Mouse (Mus musculus): ENCODE data around the gene Rufy3. TPM values are rescaled to one million over a fixed set of nuclear protein-coding genes. Genes with fewer than 3 reads are reported as not detected.

Gene Rufy3
- polyA plus RNA-seq, 1 experiment from 2014 or later: 6.8 TPM

- TF ChIP-seq CTCF (IDR thresholded peaks at IDR 0.05; ENCODE audit: low read depth): no peak
- no peak for TF ChIP-seq EP300 (IDR thresholded peaks at IDR 0.05; ENCODE audit: low read depth)
- Histone ChIP-seq H3K4me1 (ENCODE audit: insufficient read depth) (peaks cover 13% of the 10 kb centered on the region), H3K36me3 (replicated peaks; ENCODE audit: insufficient read depth, low read length) (no peaks in the 10 kb centered on the region), H3K27me3 (ENCODE audit: insufficient read depth, low read length) (no peaks in the 10 kb centered on the region), H3K9ac (replicated peaks) (no peak overlapping the region), H3K27ac (ENCODE audit: low read depth) (peak overlapping the region; percentile 46), H3K4me3 (ENCODE audit: low read depth, low read length) (no peak overlapping the region), H3K9me3 (ENCODE audit: low read length) (no peaks in the 10 kb centered on the region), H3K4me2 (ENCODE audit: low read depth, low read length) (no peak overlapping the region)
- ATAC-seq (peak; percentile 28), DNase-seq (no peak)
- 48% methylated on average over 5 of the region's 5 CpGs for WGBS (ENCODE audit: insufficient replicate concordance)
Observed at GRCm38 (mm10) chr5:88595537-88596455, 31.0 kb downstream of the Rufy3 start.

GRCm38 (mm10) chr5:88598961-88599360 is 34.1 kb downstream of the Rufy3 start:
- H3K4me1 ChIP-seq (ENCODE audit: insufficient read depth): peaks cover 10% of the 10 kb centered on the region
- H3K27me3 ChIP-seq (ENCODE audit: insufficient read depth, low read length): no peaks in the 10 kb centered on the region
- H3K4me2 ChIP-seq (ENCODE audit: low read depth, low read length): no peak overlapping the region
- no peak overlapping the region for H3K27ac ChIP-seq (ENCODE audit: low read depth)
- ATAC-seq (no peak), DNase-seq (no peak)
- TF ChIP-seq EP300 (IDR thresholded peaks at IDR 0.05; ENCODE audit: low read depth): no peak
- TF ChIP-seq CTCF (IDR thresholded peaks at IDR 0.05; ENCODE audit: low read depth): no peak
- no peak overlapping the region for H3K4me3 ChIP-seq (ENCODE audit: low read depth, low read length)
- 87% methylated on average over 6 of the region's 6 CpGs for WGBS (ENCODE audit: insufficient replicate concordance)
- no peak overlapping the region for H3K9ac ChIP-seq (replicated peaks)
- H3K9me3 ChIP-seq (ENCODE audit: low read length): no peaks in the 10 kb centered on the region
- H3K36me3 ChIP-seq (replicated peaks; ENCODE audit: insufficient read depth, low read length): no peaks in the 10 kb centered on the region

GRCm38 (mm10) chr5:88602030-88602429 is 37.2 kb downstream of the Rufy3 start:
- no peak for DNase-seq

GRCm38 (mm10) chr5:88602713-88603112 is 37.9 kb downstream of the Rufy3 start:
- Histone ChIP-seq H3K9ac (replicated peaks) (no peak overlapping the region), H3K9me3 (ENCODE audit: low read length) (no peaks in the 10 kb centered on the region), H3K4me1 (ENCODE audit: insufficient read depth) (0 out of 2 replicates have a peak, but pooled peaks cover 2% of the 10 kb centered on the region), H3K4me3 (ENCODE audit: low read depth, low read length) (no peak overlapping the region), H3K4me2 (ENCODE audit: low read depth, low read length) (no peak overlapping the region), H3K36me3 (replicated peaks; ENCODE audit: insufficient read depth, low read length) (no peaks in the 10 kb centered on the region), H3K27me3 (ENCODE audit: insufficient read depth, low read length) (no peaks in the 10 kb centered on the region), H3K27ac (ENCODE audit: low read depth) (no peak overlapping the region)
- DNase-seq (no peak), ATAC-seq (no peak)
- 76% methylated on average over 3 of the region's 3 CpGs for WGBS (ENCODE audit: insufficient replicate concordance)
- TF ChIP-seq CTCF (IDR thresholded peaks at IDR 0.05; ENCODE audit: low read depth) (no peak), EP300 (IDR thresholded peaks at IDR 0.05; ENCODE audit: low read depth) (no peak)

More at GRCm38 (mm10) chr5:88602030-88602429, 37.2 kb downstream of the Rufy3 start:
- Histone ChIP-seq H3K4me1 (ENCODE audit: insufficient read depth) (0 out of 2 replicates have a peak, but pooled peaks cover 2% of the 10 kb centered on the region), H3K4me3 (ENCODE audit: low read depth, low read length) (no peak overlapping the region), H3K9ac (replicated peaks) (no peak overlapping the region), H3K27ac (ENCODE audit: low read depth) (0 out of 2 replicates have a peak overlapping the region, but pooled peaks have one; percentile 22), H3K36me3 (replicated peaks; ENCODE audit: insufficient read depth, low read length) (no peaks in the 10 kb centered on the region), H3K9me3 (ENCODE audit: low read length) (no peaks in the 10 kb centered on the region), H3K27me3 (ENCODE audit: insufficient read depth, low read length) (no peaks in the 10 kb centered on the region), H3K4me2 (ENCODE audit: low read depth, low read length) (no peak overlapping the region; the same call in 1 of the 2 replicates)
- TF ChIP-seq EP300 (IDR thresholded peaks at IDR 0.05; ENCODE audit: low read depth) (no peak), CTCF (IDR thresholded peaks at IDR 0.05; ENCODE audit: low read depth) (no peak)
- 63% methylated on average over 2 of the region's 2 CpGs for WGBS (ENCODE audit: insufficient replicate concordance)
- peak; percentile 55; the same call in 1 of the 2 replicates for ATAC-seq

GRCm38 (mm10) chr5:88604046-88604445 is 39.2 kb downstream of the Rufy3 start:
- ATAC-seq (no peak), DNase-seq (no peak)
- Histone ChIP-seq H3K9me3 (ENCODE audit: low read length) (no peaks in the 10 kb centered on the region), H3K27ac (ENCODE audit: low read depth) (no peak overlapping the region), H3K4me3 (ENCODE audit: low read depth, low read length) (no peak overlapping the region), H3K4me1 (ENCODE audit: insufficient read depth) (0 out of 2 replicates have a peak, but pooled peaks cover 2% of the 10 kb centered on the region), H3K27me3 (ENCODE audit: insufficient read depth, low read length) (no peaks in the 10 kb centered on the region), H3K9ac (replicated peaks) (no peak overlapping the region), H3K4me2 (ENCODE audit: low read depth, low read length) (no peak overlapping the region), H3K36me3 (replicated peaks; ENCODE audit: insufficient read depth, low read length) (no peaks in the 10 kb centered on the region)
- WGBS (ENCODE audit: insufficient replicate concordance): 88% methylated on average over 3 of the region's 3 CpGs
- TF ChIP-seq CTCF (IDR thresholded peaks at IDR 0.05; ENCODE audit: low read depth) (no peak), EP300 (IDR thresholded peaks at IDR 0.05; ENCODE audit: low read depth) (no peak)

GRCm38 (mm10) chr5:88604641-88605358 is 40.0 kb downstream of the Rufy3 start:
- Histone ChIP-seq H3K27me3 (ENCODE audit: insufficient read depth, low read length) (no peaks in the 10 kb centered on the region), H3K36me3 (replicated peaks; ENCODE audit: insufficient read depth, low read length) (no peaks in the 10 kb centered on the region), H3K4me2 (ENCODE audit: low read depth, low read length) (no peak overlapping the region), H3K4me1 (ENCODE audit: insufficient read depth) (0 out of 2 replicates have a peak, but pooled peaks cover 2% of the 10 kb centered on the region), H3K4me3 (ENCODE audit: low read depth, low read length) (no peak overlapping the region), H3K9me3 (ENCODE audit: low read length) (no peaks in the 10 kb centered on the region), H3K27ac (ENCODE audit: low read depth) (no peak overlapping the region), H3K9ac (replicated peaks) (no peak overlapping the region)
- DNase-seq: no peak
- no peak for ATAC-seq
- WGBS (ENCODE audit: insufficient replicate concordance): 85% methylated on average over 7 of the region's 7 CpGs
- TF ChIP-seq CTCF (IDR thresholded peaks at IDR 0.05; ENCODE audit: low read depth): no peak
- TF ChIP-seq EP300 (IDR thresholded peaks at IDR 0.05; ENCODE audit: low read depth): no peak

All from liver, postnatal 0 days (tissue).